Mouse (Mus musculus): ENCODE measurements around the gene Cd19.
A peak's percentile ranks its signal among the peaks of the same experiment; 100 is the strongest.

GRCm38 (mm10) chr7:126375012-126375411, 39.7 kb downstream of the Cd19 start:
- TF ChIP-seq CTCF (IDR thresholded peaks at IDR 0.05; ENCODE audit: low read depth, low read length) (0 out of 2 replicates have a peak, but pooled peaks have one; percentile 5), POLR2A (IDR thresholded peaks at IDR 0.05; ENCODE audit: extremely low read depth, insufficient read depth, low read length) (no peak)
